Mouse (Mus musculus) lung, adult 2 months (tissue): ENCODE data around the gene Fgf14.

Experiments
- CTCF ChIP-seq: fragments of 200-500 bp; IDR thresholded peaks from 2 replicates; pipeline ENCODE4 v1.5.1; 2011; ENCODE audit warnings: mild to moderate bottlenecking, low read length, control low read depth; ENCODE audit not compliant: insufficient read depth
- POLR2A ChIP-seq: fragments of 200-500 bp; IDR thresholded peaks from 2 replicates; pipeline ENCODE4 v1.6.1; 2011; ENCODE audit warnings: low read depth, mild to moderate bottlenecking, control low read depth, low read length, borderline replicate concordance; ENCODE audit errors: extremely low read depth

DNA sequence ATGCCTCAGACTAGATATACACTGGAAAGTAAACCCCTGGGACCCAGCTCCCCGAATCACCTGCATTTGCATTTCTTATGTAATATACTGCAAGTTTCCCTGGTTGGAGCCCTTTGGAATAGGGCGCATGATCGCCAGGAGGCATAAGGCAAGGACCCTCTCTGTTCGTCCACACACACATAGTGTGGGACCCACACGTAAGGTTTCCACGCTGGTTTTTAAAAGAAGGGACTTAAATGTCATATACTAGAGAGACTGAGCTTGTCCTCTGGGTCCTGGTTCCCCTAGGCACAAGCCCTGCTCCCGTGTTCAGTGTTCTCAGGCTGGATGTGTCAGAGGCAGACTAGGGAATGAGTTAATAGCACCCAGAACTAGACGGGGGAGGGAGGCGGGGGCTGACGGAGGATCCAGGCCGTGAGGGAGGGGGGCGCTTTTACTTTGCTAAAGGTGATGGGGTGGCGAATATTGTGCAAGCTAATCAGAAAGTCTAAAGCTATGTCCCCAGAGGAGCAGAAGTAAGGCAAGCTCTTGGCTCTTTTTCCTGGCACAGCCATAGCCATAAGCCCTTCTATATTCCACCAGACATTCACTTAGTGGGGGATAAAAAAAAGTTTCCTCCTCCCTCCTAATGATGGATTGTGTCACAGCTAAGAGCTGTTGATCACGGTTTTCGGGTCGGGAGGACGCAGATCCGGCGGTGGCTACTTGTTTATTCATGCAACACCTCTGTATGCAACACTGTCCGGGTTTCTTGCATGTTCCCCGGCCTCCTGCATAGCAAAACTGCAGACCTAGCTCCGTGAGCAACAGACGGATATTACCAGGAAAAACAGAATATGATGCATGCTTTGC, 1.0 kb downstream of the Fgf14 start:
- no peak for TF ChIP-seq CTCF
- no peak for TF ChIP-seq POLR2A
